Mouse (Mus musculus) gastrocnemius, adult 18-20 months (tissue): Measurements from ENCODE around the gene Ssh2. TPM values are rescaled to one million over a fixed set of nuclear protein-coding genes. Genes with fewer than 3 reads are reported as not detected.

ENCODE experiments used
- DNase-seq: peaks from one replicate; pipeline ENCODE4 v3.0.0; 2021; ENCODE audit warnings: low spot score
- total RNA-seq, 2 experiments: library from RNA; stranded (reverse); gene quantifications; 2 replicates each; pipeline ENCODE4 v1.2.3; 2021

The Ssh2 gene
- total RNA-seq, 2 experiments from 2014 or later = 49.1 to 49.3 TPM

DNA sequence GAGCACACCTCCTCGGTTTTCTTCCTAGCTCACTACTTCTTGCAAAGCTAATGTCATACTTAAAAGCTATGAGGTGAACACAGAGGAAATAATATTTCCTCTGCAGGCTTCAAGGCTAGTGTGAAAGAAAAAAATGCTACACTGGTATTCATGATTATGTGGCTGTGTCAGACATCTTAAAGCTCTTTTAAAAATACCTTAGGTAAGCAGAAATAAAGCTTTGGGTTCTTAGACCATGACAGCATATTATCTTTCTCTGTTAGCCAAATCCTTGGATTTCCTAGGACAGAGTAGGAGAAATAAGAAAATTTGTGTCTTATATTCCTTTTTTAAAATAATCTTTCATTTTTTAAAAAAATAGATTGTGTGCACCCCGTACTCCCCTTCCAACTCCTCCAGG is 179.5 kb downstream of the Ssh2 start:
- DNase-seq = no peak

DNA sequence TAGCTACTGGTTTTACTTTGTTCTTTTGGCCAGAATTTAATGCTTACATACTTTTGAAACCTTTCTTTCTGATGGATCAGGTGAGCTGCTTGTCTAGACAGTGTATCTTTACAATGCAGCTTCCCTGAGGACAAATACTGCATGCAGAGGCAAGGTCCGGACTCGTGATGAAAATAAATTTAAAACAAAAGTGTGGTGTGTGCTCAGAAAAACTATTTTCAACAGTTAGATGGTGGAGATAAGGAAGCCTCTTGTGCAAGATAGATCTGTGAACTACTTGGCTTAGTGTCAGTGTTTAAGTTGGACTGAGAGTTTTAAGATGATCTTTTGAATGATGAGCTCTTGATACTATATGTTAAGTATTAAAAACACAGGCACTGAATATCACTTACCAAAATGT is 186.4 kb downstream of the Ssh2 start:
- no peak for DNase-seq

DNA sequence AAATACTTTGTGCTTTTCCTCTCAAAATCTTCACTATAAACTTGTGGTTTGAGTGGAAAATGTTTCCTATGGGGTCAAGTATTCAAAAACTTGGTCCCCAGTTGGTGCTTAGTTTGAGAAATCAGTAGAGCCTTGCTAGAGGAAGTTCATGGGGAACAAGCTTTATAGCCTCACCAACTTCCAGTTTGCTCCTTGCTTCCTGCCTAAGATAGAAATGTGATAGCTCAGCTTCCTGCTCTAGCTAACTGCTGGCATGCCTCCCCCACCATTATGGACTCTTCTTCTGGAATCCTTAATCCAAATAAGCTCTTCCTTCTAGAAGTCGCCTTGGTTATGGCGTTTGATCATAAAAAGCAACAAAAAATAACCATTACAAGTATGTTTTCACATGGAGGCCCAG is 190.2 kb downstream of the Ssh2 start:
- DNase-seq = no peak

DNA sequence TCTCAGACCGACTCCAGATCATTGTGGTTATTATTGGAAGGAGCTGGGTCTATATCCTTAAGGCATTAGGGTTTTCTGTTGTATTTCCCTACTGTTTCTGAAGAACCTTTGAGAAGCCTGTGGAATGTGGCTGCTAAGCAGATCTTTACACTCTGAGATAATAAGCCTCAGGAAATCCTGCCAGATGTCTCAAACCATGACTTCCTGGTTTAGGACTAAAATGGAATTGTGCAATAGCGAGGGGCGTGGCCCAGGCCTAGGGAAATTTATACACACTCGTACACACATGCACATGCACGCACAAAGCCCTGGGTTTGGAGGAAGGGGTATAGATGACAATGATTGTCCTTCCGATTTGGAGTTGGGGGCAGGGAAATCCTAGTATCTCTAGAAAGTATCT is 193.8 kb downstream of the Ssh2 start:
- peak; percentile 51 for DNase-seq

DNA sequence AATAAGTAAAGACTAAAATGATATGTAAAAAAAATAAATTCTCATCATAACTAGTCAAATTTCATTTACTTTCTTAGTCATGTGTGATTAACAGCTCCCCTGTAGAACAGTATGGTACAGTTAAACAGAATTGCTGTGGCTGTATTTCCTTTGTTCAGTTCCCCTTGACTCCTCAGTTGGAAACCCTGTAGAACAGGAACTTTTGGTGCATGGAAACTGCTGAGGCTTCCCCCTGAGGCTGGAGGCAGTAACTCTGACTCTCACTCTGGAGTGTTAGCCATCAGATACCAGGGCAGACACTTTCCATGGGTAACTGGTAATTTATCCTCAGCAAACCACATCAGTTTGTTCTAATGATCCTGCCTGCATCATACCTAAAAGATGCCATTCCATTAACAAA is 195.2 kb downstream of the Ssh2 start:
- no peak for DNase-seq

DNA sequence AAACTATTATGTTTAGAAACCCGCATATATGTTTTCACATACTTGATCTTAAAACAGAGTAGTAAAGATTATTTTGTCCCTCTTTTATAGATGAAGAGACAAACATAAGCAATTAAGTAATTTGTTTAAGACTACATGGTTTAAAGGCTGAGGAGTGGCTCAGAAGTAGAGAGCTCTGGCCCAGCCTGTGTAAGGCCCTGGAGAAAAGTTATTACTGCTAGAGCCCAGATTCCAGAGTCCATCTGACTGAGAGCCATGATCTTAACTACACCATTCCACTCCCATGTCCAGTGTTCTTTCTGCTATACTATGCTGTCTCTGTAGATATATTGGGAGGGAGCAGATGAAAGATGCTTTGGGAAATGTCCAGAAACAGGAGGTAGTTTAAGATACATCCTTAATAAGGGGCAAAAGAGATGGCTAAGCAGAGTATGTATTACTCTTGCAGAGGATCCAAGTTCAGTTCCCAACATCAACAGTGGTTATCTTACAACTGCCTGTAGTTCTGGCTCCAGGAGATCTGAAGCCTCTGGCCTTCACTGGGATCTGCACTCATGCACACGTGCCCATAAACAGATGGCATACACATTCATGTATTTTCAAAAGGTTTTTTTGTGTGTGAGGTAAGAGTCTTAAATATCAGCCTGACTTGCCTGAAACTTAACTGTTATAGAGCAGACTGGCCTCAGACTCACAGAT is 198.2 kb downstream of the Ssh2 start:
- DNase-seq = no peak

DNA sequence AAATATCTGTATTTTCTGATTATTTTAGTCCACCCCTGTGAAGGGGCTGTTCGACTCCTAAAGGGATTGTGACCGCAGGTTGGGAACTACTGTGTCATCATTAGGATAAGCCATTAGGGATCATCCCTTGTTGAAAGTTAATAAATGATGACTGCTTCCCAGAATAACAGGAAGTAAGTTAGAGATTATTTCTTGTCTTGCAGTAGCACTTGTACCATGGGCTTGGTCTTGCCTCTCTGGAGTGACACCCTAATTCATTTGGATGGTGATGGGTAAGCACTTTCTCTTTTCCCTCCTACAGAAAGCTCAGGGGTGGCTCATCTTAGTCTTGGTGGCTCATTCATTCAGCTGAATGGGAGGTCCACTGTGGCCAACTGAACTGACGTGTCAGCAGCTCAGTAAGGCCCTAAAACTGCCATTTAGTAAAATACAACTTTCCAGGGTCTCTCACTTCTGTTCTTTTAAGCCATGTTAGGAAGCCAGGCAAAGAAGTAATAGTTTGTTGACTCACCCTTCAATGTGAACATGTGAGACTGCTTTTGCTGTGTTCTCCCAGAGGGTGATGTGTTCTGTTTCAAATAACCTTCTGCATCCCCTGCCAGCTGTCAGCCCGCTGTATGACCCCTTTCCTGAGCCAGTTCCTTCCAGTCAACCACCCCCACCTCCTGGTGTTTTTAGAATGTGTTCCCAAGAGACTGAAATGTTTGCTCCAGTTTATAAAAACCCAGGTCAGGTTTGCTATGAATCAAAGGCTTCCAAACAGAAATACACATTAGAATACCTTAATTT is 200.3 kb downstream of the Ssh2 start:
- DNase-seq = peak; percentile 90

DNA sequence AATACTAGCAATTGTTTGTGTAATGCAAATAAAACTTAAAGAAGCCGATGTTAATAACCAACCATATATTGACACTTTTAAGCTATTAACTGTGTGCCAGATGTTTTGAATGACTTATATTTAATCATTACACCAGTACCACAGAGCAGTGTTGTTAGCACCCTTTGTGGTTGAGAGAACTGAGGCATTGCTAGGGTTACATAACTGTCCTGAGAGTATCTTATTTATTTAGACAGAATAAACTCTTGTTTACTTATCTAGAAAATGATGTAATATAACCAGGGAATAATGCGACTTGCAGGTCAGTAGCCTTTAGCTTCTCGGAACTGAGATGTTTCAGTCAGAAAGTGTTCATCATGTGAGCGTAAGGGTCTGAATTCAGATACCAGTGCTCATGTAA is 201.9 kb downstream of the Ssh2 start:
- no peak for DNase-seq

DNA sequence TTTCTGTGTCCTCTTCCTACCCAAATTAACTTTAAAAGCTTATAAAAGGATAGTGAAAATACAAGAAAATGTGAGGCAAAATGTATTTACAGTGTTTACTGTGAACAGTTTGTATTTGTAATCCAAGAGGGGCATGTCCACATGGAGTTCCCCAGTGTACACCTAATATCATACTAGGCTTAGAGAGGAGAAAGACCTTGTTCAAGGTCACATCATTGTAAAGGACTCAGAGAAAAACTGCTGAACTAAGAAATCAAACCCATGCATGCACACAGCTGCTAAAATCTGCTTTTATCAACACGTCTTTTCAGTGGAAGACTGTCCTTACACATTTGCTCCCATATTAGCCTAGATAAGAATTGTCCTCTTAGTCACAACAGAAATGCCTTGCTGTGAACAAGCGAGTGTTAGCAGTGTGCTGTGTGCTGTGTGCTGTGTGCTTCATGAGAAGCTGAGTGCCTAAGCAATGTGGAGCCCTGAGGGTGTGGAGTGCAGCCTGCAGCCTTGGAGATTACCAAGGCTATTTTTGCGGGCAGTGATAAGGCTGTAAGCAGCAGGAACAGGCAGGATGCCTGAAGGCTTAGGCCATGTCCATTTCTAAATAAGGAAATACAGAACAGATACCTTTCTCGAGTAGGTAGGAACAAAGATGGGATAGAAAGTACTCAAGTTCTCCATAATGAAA is 207.2 kb downstream of the Ssh2 start:
- DNase-seq = peak; percentile 51

DNA sequence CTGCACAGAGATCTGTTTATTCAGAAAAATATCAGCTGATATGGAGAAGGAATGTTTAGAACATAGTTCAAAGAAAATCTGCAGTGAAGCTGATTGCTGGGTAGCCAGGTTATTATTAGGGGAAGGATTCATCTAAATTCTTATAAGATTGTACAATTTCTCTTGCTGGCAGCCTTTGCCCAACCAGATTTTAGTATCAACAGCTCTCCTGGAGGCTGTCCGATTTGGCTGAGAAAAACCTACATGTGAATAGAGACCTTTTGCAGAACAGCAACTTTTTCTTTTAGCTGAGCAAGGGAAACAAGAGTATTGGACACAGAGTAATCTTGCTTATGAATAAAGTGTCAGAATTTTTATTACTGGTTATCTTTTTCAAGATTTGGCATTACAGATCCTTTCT is 212.4 kb downstream of the Ssh2 start:
- DNase-seq = no peak

DNA sequence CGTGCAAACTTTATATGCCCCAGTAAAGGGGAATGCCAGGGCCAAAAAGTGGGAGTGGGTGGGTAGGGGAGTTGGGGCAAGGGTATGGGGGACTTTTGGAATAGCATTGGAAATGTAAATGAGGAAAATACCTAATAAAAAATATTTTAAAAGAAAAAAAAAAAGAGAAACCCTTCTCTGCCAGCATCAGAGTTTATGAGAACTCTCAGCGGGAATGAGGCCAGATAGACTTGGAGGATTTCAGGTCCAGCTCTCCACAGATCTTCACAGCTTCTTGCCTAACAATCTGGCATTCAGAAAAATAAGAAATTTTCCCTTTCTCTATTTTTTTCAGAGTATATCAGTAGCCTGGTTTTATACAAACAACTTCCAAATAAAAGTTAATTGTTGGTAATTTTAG is 220.9 kb downstream of the Ssh2 start:
- peak; percentile 41 for DNase-seq

DNA sequence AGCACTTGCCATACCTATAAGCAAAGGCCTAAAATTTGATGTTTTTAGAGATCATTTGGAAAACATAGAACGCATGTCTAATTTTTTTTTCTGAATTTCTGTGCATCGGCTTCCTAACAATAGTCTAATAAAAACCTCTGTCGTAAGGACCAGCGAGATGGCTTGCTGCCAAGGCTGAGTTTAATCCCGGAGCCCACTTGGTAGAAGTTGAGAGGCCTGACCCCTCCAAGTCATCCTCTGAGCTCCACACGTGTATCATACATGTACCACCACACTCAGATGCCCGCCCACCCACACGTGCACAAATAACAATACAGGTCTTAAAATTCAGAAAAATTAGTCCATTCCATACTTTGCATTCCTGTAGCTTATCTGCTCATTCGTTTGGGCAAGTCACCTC is 224.0 kb downstream of the Ssh2 start:
- DNase-seq = no peak

DNA sequence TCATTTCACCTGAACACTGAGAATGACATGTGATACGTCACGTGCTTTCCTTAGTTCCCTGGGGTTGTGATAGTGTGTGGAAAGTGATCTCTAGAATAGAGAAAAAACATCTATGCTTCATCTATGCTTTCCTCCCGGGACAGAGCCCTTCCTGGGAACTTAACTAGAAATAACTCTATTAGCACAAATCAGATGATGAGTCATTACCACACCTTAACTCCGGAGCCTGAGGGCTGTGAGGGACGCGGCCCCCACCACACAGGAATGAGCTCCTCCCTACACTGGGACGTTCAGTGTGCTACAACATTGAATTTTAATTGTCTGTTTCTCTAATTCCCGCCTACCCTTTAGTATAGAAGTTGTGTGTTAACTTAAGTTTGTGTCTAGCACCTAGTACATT is 224.9 kb downstream of the Ssh2 start:
- DNase-seq = no peak

DNA sequence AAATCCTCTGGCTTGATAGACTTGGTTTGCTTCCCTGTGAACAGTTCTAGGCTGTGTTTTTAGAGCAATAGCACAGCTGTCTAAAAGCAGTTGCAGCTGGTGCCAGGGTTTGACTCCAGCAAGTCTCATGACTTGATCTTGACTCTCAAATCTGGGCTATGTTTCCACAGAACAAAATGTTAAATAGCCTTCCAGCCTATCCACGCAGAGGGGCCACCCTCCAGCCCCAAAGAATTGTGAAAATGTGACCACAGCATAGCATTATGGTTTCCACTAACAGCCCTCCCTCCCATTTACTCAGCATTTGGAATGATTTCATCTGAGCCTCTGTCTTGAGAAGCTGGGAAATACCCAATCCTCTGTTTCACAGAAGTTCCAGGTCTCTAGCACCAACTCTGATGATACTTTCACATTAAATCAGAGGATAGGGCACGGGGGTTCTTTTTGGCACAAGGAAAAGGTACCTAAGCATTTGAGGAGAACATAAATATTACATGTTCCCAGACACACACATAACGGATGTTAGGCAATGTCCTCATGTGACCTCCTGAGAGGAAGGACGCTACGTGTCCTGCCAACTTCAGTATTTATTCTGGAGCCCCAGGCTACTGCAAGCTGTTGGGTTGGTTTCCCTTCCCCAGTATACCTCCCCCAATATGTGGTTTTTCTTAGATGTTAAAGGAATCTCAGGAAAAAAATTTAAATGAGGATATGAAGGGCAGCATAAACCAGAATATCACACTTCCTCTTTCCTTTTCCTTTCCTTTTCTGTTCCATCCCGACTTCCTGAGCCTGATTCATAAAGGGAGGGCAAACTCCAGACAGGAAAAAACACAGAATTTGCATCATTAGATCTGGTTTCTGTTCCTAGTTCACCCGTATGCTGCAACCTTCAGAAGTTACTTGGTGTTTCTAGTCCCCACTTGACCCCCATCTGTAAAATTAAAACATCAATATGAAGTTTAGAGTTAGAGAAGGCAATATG is 226.4 kb downstream of the Ssh2 start:
- DNase-seq = peak; percentile 82

DNA sequence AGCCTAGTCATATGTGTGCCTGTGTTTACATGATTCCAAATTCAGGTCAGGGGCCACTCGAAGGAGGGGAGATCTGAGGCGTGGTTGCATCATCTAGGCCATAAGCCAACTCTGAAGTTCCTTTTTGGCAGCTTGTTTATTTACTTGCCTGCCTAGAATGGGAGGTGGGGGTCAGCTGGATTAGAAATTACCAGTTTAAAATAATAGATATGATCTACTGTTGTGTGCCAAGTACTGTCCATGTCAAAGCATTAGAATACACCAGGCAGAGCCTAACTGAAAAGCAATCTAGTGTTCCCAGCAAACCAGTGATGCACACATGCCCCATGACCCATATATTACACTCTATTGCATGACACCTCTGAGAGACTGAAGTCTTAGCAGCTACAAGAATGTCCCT is 228.9 kb downstream of the Ssh2 start:
- peak; percentile 70 for DNase-seq

DNA sequence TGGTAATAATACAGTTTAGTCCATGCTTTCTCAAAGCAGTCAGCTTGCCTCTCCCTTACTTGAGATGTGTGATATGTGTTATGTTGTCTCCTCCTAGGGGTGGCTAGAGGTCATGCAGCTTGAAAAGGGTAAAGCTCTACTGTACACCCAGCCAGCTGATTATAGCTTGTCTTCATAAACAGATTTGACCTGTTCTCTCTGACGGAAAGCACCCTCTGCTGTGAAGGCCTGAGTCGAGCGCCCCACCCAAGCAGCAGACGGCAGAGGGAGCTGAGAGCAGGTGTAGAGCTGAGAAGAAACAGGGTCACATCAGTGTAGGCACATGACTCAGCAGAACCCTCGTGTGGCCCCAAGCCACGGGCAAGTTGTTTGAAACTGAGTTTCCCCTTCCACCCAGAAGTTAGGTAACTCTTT is 230.5 kb downstream of the Ssh2 start:
- peak; percentile 87 for DNase-seq

DNA sequence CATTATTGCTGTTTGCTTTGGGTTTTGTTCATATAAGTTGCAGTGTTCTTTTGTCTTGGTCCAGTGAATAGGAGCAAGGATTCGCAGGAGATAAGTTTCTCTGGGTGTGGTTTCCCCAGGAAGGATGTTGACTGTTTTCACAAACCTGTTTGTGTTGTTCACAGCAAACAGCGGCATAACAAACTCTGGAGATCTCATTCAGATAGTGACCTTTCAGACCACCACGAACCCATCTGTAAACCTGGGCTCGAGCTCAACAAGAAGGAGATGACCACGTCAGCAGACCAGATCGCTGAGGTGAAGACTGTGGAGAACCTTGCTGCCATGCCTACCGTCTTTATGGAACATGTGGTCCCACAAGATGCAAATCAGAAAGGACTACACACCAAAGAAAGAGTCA is 233.1 kb downstream of the Ssh2 start:
- DNase-seq = no peak

DNA sequence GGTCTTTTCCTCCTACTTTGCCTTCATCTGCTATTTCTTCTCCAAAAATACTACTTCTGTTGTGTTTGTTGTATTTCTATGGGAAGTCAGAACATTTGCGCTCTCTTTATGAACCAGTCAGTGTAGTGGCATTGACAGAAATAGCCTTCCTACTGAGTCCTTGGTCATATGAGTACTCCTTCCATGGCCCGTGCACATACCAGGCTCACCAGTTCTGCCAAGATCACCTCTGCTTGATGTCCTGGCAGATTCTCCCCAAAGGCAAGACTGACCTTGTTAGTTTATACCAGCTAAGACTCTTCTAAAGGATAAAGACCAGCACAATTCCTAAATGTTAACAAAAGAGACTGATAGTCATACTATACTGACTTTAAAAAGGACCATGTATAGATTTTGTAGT is 235.6 kb downstream of the Ssh2 start:
- DNase-seq = peak; percentile 68

DNA sequence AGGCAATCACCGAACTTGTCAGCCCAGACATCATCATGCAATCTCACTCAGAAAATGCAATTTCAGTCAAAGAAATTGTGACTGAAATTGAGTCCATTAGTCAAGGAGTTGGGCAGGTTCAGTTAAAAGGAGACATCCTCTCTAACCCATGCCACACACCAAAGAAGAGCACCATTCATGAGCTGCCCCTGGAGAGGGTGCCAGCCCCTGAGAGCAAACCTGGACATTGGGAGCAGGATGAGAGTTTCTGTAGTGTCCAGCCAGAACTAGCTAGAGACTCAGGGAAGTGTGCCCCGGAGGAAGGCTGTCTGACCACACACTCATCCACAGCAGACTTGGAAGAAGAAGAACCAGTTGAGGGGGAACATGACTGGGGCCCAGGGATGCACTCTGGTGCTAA is 237.3 kb downstream of the Ssh2 start:
- DNase-seq = no peak

DNA sequence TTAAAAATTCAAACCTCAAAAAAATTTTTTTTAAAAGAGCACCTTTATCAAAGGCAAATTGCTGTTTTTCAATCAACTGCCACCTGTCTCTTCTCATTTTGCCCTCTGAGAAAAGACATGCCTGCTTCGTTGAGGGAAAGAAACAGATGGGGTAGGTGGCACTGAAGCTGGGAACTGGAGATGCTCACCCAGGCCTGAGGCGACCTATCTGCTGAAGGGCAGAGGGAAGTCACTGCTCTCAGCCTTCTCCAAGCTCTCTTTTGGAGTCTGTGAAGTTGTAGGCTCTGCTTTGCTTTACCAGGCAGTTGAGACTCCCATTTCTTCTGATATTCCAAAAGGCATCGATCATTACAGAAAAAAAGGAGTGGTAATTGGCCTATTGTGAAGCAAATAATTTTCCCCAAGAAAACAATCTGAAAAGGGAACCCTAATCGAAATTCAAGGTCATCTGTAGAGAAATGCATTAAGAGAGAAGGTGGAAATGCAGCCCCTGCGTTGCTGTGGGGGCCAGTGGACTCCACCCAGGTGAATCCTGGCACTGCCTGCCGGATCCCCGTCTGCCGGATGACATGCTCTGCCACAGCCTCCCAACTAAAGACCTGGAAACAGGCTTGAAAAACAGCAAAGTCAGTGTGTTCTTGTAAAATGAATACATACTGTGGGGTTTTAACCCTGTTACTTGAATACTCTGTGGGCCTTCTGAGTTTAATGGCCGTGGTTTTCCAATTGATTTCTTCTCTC is 239.9 kb downstream of the Ssh2 start:
- no peak for DNase-seq

DNA sequence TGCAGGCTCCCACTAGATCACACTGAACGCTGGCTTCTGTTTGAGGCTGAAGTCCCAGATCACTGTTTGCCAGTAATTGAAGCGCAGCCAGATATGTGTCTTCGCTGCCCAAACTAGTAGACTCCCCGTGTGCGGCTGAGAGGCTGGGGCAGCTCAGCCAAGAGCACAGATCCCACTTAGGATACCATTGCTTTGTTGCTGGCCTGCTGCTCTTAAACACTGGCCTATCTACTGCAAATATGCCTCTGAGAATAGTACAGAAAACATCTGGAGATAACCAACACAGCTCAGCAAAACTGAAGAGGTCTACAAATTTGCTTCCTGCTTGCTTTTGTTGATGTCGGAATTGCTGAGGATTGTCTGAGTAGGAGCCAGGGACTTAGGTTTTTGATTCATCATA is 240.8 kb downstream of the Ssh2 start:
- no peak for DNase-seq
